Comparison of ENCODE assay signal across 35 mouse cellular contexts in genomic region chr2:11718573-11718972, GRCm38 (mm10).
"Had no signal": no experiment of that assay in that cellular context is flagged by ENCODE, and none has a peak within 500 bp of the region (broad histone marks: within the 10 kb centered on the region; RNA-seq: fewer than 3 reads in every experiment).

No protein-coding gene starts in this region.

- DNase-seq: heart, adult 18-20 months; heart, adult 2 months; heart, postnatal 10 days; heart, postnatal 14 days; heart, postnatal 36 days; heart, postnatal 4 days; kidney, adult 11 months; kidney, adult 18-20 months; kidney, adult 2 months; kidney, adult 9 months; kidney, postnatal 10 days; kidney, postnatal 14 days; kidney, postnatal 25 days; kidney, postnatal 36 days; kidney, postnatal 4 days; layer of hippocampus, adult 9-11 months had no signal

- H3K9ac ChIP-seq: heart, embryonic 12.5 days; heart, embryonic 13.5 days; heart, embryonic 15.5 days; hindbrain, embryonic 12.5 days; hindbrain, embryonic 13.5 days; hindbrain, embryonic 14.5 days; hindbrain, embryonic 15.5 days; intestine, embryonic 15.5 days; kidney, embryonic 15.5 days had no signal

- H3K27ac ChIP-seq: heart, adult 2 months; heart, embryonic 10.5 days; heart, embryonic 13.5 days; heart, embryonic 15.5 days; hindbrain, embryonic 10.5 days; hindbrain, embryonic 12.5 days; hindbrain, embryonic 13.5 days; hindbrain, embryonic 14.5 days; hindbrain, embryonic 15.5 days; hindbrain, postnatal 0 days; intestine, embryonic 15.5 days; kidney, embryonic 15.5 days; kidney, postnatal 0 days; layer of hippocampus, adult 2 months had no signal

- H3K36me3 ChIP-seq: heart, embryonic 10.5 days; heart, embryonic 12.5 days; hindbrain, embryonic 10.5 days; hindbrain, embryonic 12.5 days; hindbrain, embryonic 13.5 days; hindbrain, embryonic 15.5 days; intestine, embryonic 15.5 days; kidney, embryonic 15.5 days had no signal

- H3K9me3 ChIP-seq: heart, embryonic 10.5 days; heart, embryonic 12.5 days; heart, embryonic 13.5 days; heart, embryonic 15.5 days; hindbrain, embryonic 10.5 days; hindbrain, embryonic 12.5 days; hindbrain, embryonic 13.5 days; hindbrain, embryonic 15.5 days; intestine, embryonic 15.5 days; kidney, embryonic 15.5 days had no signal

- H3K4me3 ChIP-seq: heart, adult 2 months; heart, embryonic 10.5 days; heart, embryonic 12.5 days; heart, embryonic 13.5 days; heart, embryonic 15.5 days; hindbrain, embryonic 10.5 days; hindbrain, embryonic 12.5 days; hindbrain, embryonic 13.5 days; hindbrain, embryonic 15.5 days; intestine, embryonic 15.5 days; kidney, embryonic 15.5 days; layer of hippocampus, adult 2 months had no signal

- H3K4me1 ChIP-seq: heart, embryonic 10.5 days; heart, embryonic 12.5 days; heart, embryonic 13.5 days; heart, embryonic 15.5 days; hindbrain, embryonic 10.5 days; hindbrain, embryonic 12.5 days; hindbrain, embryonic 13.5 days; hindbrain, embryonic 15.5 days; intestine, embryonic 15.5 days; kidney, embryonic 15.5 days had no signal

- H3K27me3 ChIP-seq: heart, embryonic 12.5 days; heart, embryonic 13.5 days; heart, embryonic 15.5 days; hindbrain, embryonic 12.5 days; hindbrain, embryonic 13.5 days; hindbrain, embryonic 15.5 days; intestine, embryonic 15.5 days; kidney, embryonic 15.5 days had no signal

- H3K4me2 ChIP-seq: heart, embryonic 11.5 days; heart, embryonic 12.5 days; heart, embryonic 13.5 days; heart, embryonic 15.5 days; hindbrain, embryonic 12.5 days; hindbrain, embryonic 13.5 days; hindbrain, embryonic 14.5 days; hindbrain, embryonic 15.5 days; intestine, embryonic 15.5 days; kidney, embryonic 15.5 days had no signal

- ATAC-seq: hindbrain, embryonic 16.5 days; hindbrain, postnatal 0 days; inflammation-experienced regulatory T-cells, adult 6 months; intestine, embryonic 15.5 days; intestine, embryonic 16.5 days; intestine, postnatal 0 days had no signal
